Mouse (Mus musculus) forebrain, embryonic 13.5 days (tissue): Measurements from ENCODE around the gene Cntfr. TPM values are rescaled to one million over a fixed set of nuclear protein-coding genes. Genes with fewer than 3 reads are reported as not detected.
"Not testable (repeated sequence)": the region's sequence is repeated elsewhere in the genome, so short reads cannot be mapped to it uniquely, and the experiment has no call there.

Experiments used
- ATAC-seq: fragments of 200-750 bp; cut with Nextera tagmentation; 2 replicates; pipeline ENCODE4 v1.8.0; 2017
- H3K27ac ChIP-seq: fragments of 300-500 bp; sonication (generic); 2 replicates; pipeline ENCODE4 v1.5.1; 2015; ENCODE audit warnings: inconsistent platforms, mild to moderate bottlenecking, moderate library complexity
- H3K27me3 ChIP-seq: fragments of 300-500 bp; sonication (generic); 2 replicates; pipeline ENCODE4 v1.6.1; 2015; ENCODE audit warnings: mild to moderate bottlenecking, inconsistent platforms
- H3K36me3 ChIP-seq: fragments of 300-500 bp; sonication (generic); 2 replicates; pipeline ENCODE4 v1.6.1; 2015; ENCODE audit warnings: mild to moderate bottlenecking, inconsistent platforms; ENCODE audit not compliant: poor library complexity, severe bottlenecking
- H3K4me1 ChIP-seq: fragments of 300-500 bp; sonication (generic); 2 replicates; pipeline ENCODE4 v1.6.1; 2015; ENCODE audit warnings: inconsistent platforms
- H3K4me2 ChIP-seq: fragments of 300-500 bp; sonication (generic); 2 replicates; pipeline ENCODE4 v1.6.1; 2015; ENCODE audit warnings: inconsistent platforms, mild to moderate bottlenecking, moderate library complexity
- H3K4me3 ChIP-seq: fragments of 300-500 bp; sonication (generic); 2 replicates; pipeline ENCODE4 v1.5.1; 2015; ENCODE audit warnings: mild to moderate bottlenecking, inconsistent platforms
- H3K9ac ChIP-seq: fragments of 300-500 bp; sonication (generic); 2 replicates; pipeline ENCODE4 v1.6.1; 2015; ENCODE audit warnings: mild to moderate bottlenecking, inconsistent platforms
- H3K9me3 ChIP-seq: fragments of 300-500 bp; sonication (generic); replicated peaks from 2 replicates; pipeline ENCODE4 v1.6.1; 2016; ENCODE audit warnings: inconsistent platforms
- WGBS: fragments of 180-500 bp; shearing (Covaris S2); methylation state at CpG from one replicate; pipeline ENCODE4 v1.1.7; 2015; 5-methylcytosine and 5-hydroxymethylcytosine counted together
- polyA plus RNA-seq: library from polyadenylated mRNA; unstranded; fragments of >200 nt; fragmentation: Nextera tagmentation; extraction: Ambion mirVana; gene quantifications from 2 replicates; pipeline ENCODE4 v1.2.1, GENCODE M21; 2015

Cntfr gene
- polyA plus RNA-seq, 1 experiment from 2014 or later, result 21.1 TPM

DNA sequence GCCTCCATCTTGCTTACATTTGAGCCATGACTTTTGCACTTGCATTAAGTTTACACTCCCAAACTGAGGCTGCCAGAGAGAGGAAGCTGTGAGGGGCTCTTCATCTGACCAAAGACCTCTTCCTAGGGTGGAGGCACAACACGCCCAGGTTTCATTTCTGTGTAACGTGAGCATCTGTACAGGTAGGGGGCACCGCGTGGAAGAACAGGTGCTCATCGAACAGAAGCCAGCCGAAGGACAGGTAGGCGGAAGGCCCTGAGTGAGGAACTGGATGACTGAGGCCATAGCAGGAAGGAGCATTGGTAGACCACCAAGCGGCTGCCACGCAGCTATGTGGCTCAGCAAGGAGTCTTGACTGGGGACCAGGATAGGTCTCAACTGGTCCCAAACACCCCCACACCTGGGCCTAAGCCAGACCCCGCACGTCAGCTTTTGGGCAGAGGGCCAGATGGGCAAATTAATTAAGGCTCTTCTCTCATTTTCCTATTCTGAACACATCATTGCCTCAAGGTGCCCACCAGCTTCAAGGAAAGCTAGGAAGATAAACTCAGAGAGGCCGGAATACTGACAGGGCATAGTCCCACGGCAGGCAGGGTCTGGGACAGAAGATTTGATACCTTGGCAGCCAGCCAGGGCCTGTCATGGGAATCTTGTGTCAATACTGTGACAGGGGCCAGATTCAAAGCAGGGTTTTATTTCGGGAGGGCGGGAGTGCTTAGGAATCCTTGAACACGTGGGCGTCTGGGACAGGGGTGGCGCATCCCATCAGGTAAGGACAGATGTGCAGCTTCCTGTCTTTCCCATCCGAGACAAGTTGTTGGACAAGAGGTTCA is 9.2 kb upstream of the Cntfr start:
- ATAC-seq, result no peak
- Histone ChIP-seq H3K27ac (peak overlapping the region; percentile 61; the same call in 1 of the 2 replicates), H3K4me1 (peaks cover 50% of the 10 kb centered on the region), H3K4me3 (0 out of 2 replicates have a peak overlapping the region, but pooled peaks have one; percentile 4), H3K36me3 (peaks cover 8% of the 10 kb centered on the region), H3K9me3 (no peaks in the 10 kb centered on the region), H3K4me2 (peak overlapping the region; percentile 48), H3K9ac (peak overlapping the region; percentile 26; the same call in 1 of the 2 replicates), H3K27me3 (no peaks in the 10 kb centered on the region; the same call in 1 of the 2 replicates)
- WGBS, result 51% methylated on average over 19 of the region's 19 CpGs

- no peak overlapping the region for H3K4me2 ChIP-seq
- 7% methylated on average over 5 of the region's 5 CpGs for WGBS
- no peak overlapping the region for H3K9ac ChIP-seq
- H3K36me3 ChIP-seq, result no peaks in the 10 kb centered on the region
- no peaks in the 10 kb centered on the region for H3K9me3 ChIP-seq
- H3K4me1 ChIP-seq, result peaks cover 42% of the 10 kb centered on the region
- H3K27me3 ChIP-seq, result no peaks in the 10 kb centered on the region; the same call in 1 of the 2 replicates
- H3K4me3 ChIP-seq, result no peak overlapping the region
- ATAC-seq, result no peak
- H3K27ac ChIP-seq, result no peak overlapping the region
These were observed 7.8 kb upstream of the Cntfr start for GRCm38 (mm10) chr4:41704651-41705050.

DNA sequence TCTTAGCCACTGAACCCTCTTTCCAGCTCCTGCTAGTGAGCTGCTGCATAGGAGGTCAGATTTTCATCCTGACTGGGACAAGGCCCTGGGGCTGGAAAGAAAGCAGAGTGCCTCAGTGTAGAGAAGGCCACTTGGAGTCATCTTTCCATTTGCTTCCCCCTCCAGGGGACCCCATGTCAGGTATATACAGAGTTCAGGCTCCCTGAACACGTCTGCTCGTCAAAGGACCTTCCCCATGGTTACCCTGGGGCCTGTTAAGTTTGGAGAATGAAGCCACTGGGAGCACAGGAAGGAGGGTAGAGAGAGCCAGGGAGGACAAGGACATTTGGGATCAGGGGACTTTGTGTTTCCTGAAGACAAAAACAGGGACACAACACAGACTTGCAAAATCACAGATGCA is 5.3 kb upstream of the Cntfr start:
- not testable (repeated sequence) for H3K4me2 ChIP-seq

GRCm38 (mm10) chr4:41700224-41700623 is 3.3 kb upstream of the Cntfr start:
- H3K9me3 ChIP-seq, H3K4me2 ChIP-seq, H3K9ac ChIP-seq, H3K27me3 ChIP-seq, H3K4me3 ChIP-seq, H3K27ac ChIP-seq, ATAC-seq, H3K36me3 ChIP-seq: not testable (repeated sequence)
- 81% methylated on average over 5 of the region's 8 CpGs for whole genome bisulfite sequencing
- peaks cover 11% of the 10 kb centered on the region; the same call in 1 of the 2 replicates for H3K4me1 ChIP-seq

More for the DNA sequence above, 5.3 kb upstream of the Cntfr start:
- not testable (repeated sequence) for H3K9me3 ChIP-seq, H3K27ac ChIP-seq, H3K9ac ChIP-seq, ATAC-seq, H3K27me3 ChIP-seq, H3K4me3 ChIP-seq, H3K36me3 ChIP-seq
- WGBS, result 61% methylated on average over 2 of the region's 2 CpGs
- peaks cover 31% of the 10 kb centered on the region for H3K4me1 ChIP-seq

DNA sequence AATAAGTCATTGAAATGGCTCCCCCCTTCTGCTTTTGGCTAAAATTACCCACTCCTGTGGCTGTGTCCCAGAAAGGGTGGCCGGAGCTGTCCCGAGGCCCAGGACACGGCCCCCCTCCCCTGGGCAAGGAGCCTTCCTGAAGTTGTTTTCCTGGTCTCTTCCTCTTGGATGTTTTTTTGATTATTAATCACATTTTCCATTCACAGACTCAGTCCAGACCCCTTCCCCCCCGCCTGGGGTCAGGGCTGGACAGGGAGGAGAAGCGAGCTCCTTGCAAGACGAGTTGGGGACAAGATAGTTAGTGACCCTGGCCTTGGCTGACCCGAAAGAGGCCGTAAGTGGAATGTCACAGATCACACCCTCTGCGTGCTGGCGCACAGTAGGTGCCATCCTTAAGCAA is 2.9 kb upstream of the Cntfr start, which contains the start of gene Il11ra1:
Il11ra1 (plus strand) TSS at position 207 of the 400 bp plus-strand sequence.
- not testable (repeated sequence) for ATAC-seq, H3K4me3 ChIP-seq, H3K9me3 ChIP-seq, H3K27ac ChIP-seq, H3K4me1 ChIP-seq, H3K36me3 ChIP-seq, H3K9ac ChIP-seq, H3K27me3 ChIP-seq
- 93% methylated on average over 10 of the region's 10 CpGs for WGBS
- 0 out of 2 replicates have a peak within 1 kb of the TSS, but pooled peaks have one; percentile 34 for H3K4me2 ChIP-seq

- WGBS, result 6% methylated on average over 19 of the region's 32 CpGs
- H3K9ac ChIP-seq, H3K27me3 ChIP-seq, H3K9me3 ChIP-seq, H3K36me3 ChIP-seq, H3K4me3 ChIP-seq, H3K4me1 ChIP-seq, ATAC-seq, H3K27ac ChIP-seq: not testable (repeated sequence)
- peak overlapping the region; percentile 34 for H3K4me2 ChIP-seq
These were observed 1.6 kb upstream of the Cntfr start for GRCm38 (mm10) chr4:41698421-41699016.

- H3K4me1 ChIP-seq, H3K27ac ChIP-seq, H3K9ac ChIP-seq, H3K27me3 ChIP-seq, H3K9me3 ChIP-seq, H3K4me3 ChIP-seq, H3K36me3 ChIP-seq, H3K4me2 ChIP-seq, ATAC-seq: not testable (repeated sequence)
- 7% methylated on average over 14 of the region's 15 CpGs for WGBS
These were observed 437 bp downstream of the Cntfr start for GRCm38 (mm10) chr4:41696452-41696851.

GRCm38 (mm10) chr4:41695800-41696199 is 1.1 kb downstream of the Cntfr start:
- H3K9ac ChIP-seq, H3K9me3 ChIP-seq, H3K27ac ChIP-seq, H3K4me1 ChIP-seq, H3K27me3 ChIP-seq, H3K36me3 ChIP-seq, ATAC-seq: not testable (repeated sequence)
- peak overlapping the region; percentile 26 for H3K4me3 ChIP-seq
- WGBS, result 3% methylated on average over 19 of the region's 38 CpGs
- peak overlapping the region; percentile 49 for H3K4me2 ChIP-seq

DNA sequence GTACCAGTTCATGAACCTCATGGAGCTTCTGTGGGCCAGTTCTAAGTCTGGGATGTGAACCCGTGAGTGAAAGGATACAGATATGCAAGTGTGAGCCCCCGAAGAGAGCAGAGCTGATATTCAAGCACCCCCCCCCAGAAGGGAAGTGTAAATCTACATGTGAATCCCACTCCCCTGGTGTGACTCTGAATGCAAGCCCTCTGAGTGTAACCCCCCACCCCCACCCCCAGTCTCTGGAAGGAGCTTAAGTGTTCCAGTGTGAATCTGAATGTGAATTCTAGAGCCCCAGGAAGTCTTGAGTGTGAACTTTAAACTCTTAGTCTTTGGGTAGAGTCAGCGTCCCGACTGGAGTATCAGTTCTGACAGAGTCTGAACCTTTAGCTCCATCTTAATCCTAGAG is 3.4 kb downstream of the Cntfr start:
- Histone ChIP-seq H3K9ac (0 out of 2 replicates have a peak overlapping the region, but pooled peaks have one; percentile 14), H3K4me3 (peak overlapping the region; percentile 18; the same call in 1 of the 2 replicates), H3K4me2 (peak overlapping the region; percentile 51), H3K4me1 (peaks cover 13% of the 10 kb centered on the region)
- not testable (repeated sequence) for H3K27ac ChIP-seq, H3K27me3 ChIP-seq, H3K36me3 ChIP-seq, ATAC-seq, H3K9me3 ChIP-seq
- WGBS, result 5% methylated on average over 4 of the region's 4 CpGs

DNA sequence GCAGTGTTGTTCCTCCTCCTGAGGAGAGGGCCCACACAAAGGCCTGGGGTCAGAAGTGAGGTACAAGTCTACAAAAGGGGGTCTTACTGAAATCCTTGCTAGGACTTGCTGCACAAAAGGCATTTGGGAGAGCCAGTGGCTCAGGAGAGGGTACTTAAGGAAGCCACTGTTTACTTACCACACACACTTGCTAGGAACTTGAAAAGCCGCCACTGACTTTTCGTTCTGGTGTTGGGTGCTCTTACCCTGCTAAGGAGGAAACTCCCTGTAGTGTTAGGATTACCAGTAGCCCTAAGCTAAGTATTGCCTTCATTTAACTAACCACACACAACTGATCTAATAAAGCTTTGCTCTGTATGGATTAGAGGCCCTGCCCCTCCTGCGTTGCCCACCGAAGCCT is 6.9 kb downstream of the Cntfr start:
- not testable (repeated sequence) for H3K4me2 ChIP-seq, H3K27ac ChIP-seq, H3K36me3 ChIP-seq, H3K27me3 ChIP-seq, H3K4me3 ChIP-seq, ATAC-seq, H3K9ac ChIP-seq, H3K9me3 ChIP-seq
- peaks cover 39% of the 10 kb centered on the region for H3K4me1 ChIP-seq
- no CpG with 5 or more reads among the region's 4 CpGs for WGBS

- not testable (repeated sequence) for ATAC-seq, H3K27me3 ChIP-seq, H3K9me3 ChIP-seq, H3K4me2 ChIP-seq, H3K4me3 ChIP-seq, H3K9ac ChIP-seq, H3K36me3 ChIP-seq
- Histone ChIP-seq H3K27ac (peak overlapping the region; percentile 55), H3K4me1 (peaks cover 43% of the 10 kb centered on the region)
- WGBS, result 31% methylated on average over 1 of the region's 1 CpGs
These were observed 8.3 kb downstream of the Cntfr start for GRCm38 (mm10) chr4:41688562-41688961.

GRCm38 (mm10) chr4:41685882-41686492 is 10.9 kb downstream of the Cntfr start:
- 4% methylated on average over 10 of the region's 10 CpGs for WGBS
- H3K36me3 ChIP-seq, ATAC-seq, H3K4me2 ChIP-seq, H3K27me3 ChIP-seq, H3K4me3 ChIP-seq, H3K9ac ChIP-seq, H3K9me3 ChIP-seq: not testable (repeated sequence)
- Histone ChIP-seq H3K27ac (peak overlapping the region; percentile 62), H3K4me1 (peaks cover 58% of the 10 kb centered on the region)
